Mouse (Mus musculus) embryo, embryonic 11.5 days (tissue): ENCODE data around the gene 9530068E07Rik.

Source experiments
- DNase-seq: peaks from one replicate; pipeline ENCODE4 v3.0.0-alpha.2; 2012; ENCODE audit warnings: low read depth, low spot score

Gene 9530068E07Rik

DNA sequence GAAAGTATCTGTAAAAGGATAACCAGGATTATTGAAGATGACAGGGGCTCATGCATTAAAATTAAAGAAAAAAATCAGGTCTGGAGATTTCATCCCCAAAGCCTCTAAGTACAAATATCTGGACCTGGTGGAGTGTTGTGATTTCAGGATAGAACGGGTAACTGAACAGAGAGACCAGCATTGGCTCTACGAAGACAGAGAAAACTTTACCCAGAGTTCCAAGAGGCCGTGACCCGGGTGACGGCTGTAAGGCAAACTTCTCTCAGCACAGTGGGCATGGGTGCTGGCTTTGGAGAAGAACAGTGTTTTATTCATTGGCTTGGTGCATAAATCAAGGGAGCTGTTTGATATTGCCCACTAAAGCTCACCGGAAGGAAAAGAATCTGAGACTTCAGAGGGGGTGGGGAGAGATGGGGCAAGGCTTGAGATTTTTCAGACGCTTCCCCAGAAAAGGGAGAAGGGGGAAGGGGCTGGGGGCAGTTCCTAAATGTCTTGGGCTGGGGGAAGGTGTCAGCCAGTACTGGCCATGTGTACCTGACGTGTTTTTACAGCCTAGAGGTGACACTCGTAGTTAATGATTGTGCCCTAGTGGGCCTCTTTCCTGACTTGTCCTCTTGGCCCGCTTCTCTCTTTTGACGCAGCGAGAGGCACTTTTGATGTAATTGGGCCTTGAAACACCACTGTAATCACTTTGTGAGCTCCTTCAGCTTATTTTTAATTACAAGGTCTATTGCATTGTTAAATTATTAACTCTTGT is 24.2 kb downstream of the 9530068E07Rik start:
- no peak for DNase-seq

DNA sequence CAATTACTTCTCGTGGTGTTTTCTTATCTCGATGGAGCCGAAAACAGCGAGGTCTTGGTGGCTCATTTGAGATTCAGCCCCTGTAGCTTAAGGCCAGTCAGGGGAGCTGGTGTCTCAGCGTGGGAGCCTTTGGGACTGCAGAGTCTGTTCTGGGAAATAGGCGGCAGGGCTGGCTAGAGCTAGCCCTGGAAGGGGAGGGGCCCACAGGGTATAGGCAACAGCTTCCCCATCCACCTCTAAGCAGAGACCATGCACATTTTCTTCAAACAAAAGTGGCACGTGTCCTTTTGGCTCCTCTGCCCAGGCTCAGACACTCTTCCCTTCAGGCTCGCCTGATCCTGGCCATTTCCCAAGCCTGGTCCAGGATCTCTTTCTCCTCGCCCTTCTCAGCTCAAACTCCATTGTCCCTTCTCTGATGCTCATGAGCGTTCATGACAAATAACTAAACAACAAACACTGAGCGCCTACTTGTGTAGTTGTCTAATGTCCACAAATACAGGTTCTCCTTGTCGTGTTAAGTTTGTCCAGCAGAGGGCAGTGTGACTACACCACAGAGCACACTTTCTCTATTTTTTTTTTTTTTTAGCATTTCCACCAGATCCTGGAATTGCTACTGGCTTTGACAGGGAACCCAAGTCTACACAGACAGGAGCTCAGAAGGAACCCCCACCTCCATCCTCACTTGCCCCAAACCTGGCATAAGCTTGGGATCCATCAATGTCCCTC is 25.0 kb downstream of the 9530068E07Rik start:
- DNase-seq, result peak; percentile 69

DNA sequence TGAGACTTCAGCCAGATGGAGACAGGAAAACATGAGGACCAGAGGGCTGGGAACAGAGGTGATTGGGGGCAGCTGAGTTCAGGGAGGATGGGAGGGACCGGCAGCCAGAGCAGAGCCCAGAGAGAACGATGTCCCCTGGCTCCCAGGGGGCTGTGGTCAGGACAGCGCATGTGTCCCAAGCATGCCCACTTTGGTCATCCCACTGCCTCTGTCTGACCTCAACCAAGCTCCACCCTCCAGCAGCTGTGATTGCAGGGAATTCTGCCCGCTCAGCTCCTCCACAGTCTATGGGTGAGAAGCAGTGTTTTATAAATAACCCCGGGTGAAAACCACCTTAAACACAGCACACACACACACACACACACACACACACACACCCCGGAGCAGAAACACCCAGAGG is 33.2 kb downstream of the 9530068E07Rik start:
- no peak for DNase-seq

DNA sequence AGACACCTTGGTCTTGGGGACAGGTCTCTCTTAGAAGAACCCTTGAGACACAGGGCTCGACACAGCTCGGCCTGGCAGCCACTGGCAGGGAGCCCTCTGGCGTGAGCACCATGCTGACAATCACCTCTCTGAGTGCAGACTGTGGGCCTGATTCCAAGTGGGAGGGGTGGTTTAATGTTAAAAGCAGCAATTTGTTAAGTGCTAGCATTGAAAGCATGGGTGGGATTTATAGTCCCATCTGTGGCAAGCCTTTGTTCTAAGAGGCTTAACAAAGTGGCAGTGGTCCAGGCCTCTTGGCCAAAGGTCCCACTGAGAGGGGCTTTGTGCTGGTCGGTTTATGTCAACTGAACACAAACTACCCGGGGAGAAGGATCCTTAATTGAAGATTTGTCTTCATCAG is 35.4 kb downstream of the 9530068E07Rik start:
- no peak for DNase-seq

DNA sequence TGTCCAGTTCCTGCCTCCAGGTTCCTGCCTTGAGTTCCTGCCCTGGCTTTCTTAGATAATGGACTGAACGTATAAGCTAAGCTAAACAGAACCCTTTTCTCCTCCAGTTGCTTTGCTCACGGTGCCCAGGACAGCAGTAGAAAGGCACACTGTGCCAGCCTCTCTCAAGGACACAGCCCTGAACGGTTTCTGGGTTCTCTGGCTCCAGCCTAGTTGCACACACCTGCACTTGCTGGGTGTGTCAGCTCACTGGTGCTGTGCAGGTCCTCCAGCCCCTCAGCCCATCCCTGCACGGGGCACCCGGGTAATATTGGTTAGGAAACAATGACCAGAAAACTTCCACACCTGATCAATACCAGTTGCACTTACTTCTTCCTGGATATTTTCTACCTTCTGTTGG is 35.9 kb downstream of the 9530068E07Rik start:
- DNase-seq, result no peak

DNA sequence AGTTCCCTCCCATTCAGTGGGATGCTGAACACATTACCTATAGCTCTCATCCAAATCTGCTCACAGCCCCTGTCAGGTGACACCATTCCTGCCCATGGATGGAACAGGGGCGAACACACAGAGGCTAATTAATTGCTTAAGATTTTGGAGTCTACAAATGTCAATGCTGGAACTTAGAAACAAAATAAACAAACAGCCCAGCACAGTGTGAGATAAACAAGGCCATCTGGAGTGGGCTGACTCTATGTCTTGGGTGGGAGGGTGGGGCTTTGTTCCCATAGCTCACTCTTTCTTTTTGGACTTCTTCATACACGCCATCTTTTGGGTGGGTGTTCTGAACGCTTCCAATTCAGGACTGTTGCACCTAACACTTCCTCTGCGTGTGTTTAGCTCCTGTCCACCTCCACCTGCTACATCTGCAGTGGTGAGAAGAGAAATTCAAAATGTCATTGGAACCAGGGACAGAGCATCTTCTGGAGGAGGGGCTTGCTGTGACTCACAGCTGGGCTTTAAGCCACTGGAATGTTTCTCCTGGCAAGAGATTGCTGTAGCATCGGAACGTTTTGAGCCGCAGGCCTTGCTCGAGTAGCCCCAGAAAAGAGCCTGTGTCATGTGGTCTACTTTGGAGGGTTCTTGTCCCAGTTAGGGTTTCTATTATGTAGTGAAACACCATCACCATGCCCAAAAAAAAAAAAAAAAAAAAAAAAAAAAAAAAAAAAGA is 37.0 kb downstream of the 9530068E07Rik start:
- no peak for DNase-seq

DNA sequence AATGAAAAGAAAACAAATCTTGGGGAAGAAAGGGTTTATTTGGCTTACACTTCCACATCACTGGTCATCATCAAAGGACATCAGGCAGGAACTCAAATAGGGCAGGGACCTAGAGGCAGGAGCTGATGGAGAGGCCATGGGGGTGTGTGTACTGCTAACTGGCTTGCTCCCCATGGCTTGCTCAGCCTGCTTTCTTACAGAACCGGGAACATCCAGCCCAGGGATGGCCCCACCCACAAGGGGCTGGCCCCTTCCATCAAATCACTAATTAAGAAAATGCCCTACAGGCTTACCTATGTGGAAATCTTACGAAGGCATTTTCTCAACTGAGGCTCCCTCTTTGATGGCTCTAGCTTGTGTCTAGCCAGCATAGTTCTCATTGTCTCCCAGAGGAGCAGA is 37.6 kb downstream of the 9530068E07Rik start:
- DNase-seq, result no peak

DNA sequence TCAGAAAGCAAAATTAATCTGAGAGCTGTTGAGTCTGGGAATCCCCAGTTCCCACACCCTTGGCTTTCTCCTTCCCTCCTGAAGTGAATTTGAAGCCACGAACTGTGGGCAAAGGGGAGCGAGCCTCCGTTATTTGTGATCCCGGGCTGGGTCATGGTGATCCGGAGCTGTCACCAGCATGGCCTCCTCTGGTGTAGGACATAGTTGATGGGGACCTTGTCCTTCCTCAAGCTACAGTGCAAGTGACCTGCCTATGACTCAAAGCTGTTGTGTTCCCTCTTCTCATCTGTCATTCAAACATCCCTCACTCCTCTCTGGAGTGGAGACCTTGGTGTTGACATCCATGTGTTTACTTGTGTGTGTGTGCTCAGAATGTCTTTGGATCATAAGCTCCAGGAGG is 39.2 kb downstream of the 9530068E07Rik start:
- no peak for DNase-seq

DNA sequence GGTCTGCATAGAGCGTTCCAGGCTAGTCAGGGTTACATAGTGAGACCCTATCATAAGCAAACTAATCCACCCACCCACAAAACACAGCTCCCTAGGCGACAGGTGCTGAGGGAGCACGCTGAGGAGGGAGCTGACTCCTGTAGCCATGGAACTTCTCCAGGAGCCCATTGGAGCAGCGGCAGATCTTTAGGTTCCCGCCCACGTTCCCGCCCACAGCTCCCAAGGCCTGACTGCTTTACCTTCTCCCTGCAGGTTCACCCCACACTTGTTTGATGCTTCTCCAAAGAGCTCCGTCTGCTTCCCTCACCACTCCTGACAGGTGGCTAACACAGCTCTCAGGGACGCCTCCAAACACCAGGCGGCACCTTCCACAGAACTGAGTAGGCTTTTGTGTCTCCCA is 40.9 kb downstream of the 9530068E07Rik start:
- DNase-seq, result no peak

DNA sequence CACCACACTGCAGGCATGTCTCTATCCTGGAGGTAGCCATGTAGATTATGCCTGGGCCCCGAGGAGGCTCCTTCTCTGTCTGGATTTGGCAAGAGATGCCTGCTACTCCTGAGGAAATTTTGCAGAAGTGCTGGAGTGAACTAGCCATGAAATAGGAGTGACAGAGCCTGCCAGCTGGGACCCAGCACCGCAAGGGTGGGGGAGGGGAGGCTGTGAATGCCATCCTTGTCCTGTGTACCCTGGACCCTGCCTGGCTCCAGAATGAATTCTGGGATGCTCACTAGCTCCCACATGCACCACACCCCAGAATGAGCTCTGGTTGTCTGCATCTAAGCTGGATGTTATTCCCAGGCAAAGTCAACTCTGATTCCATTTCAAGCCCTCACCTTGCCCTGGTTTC is 44.9 kb downstream of the 9530068E07Rik start:
- no peak for DNase-seq

DNA sequence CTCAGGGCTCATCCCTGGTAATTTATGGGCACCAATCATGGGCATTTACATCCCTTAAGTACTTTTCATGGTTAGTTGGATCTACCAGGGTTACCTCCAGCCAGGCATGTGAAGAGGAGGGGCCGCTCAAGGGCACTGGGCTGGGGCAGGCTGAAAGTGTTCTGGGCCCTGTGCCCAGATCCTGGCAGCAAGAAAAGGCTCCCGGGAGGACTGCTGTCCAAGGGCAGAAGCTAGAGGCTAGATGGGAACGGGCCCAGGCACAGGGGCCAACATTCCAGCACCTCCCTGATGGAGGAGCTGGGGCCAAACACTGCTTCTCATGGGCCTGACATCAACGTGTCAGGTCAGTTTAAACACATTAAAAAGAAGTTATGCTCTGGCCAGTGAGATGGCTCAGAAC is 51.0 kb downstream of the 9530068E07Rik start:
- no peak for DNase-seq

DNA sequence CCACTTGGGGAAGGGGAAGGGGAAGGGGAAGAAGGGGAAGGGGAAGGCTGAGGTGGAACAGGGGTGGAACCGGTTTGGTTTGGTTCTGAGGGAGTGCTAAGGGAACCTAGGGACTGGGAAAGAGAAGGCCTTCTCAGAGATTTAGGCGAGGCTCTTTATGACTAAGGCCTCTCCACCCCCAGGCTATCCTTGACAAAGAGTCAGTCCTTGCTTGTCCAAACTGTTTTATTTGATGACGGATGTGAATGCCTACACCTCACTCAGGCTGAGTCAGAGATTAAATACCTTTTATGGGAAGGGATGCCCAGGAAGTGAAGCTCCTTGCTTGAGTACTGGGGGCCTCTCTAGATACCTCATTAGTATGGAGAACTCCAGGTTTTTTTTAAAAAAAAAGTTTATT is 52.8 kb downstream of the 9530068E07Rik start:
- DNase-seq, result no peak

DNA sequence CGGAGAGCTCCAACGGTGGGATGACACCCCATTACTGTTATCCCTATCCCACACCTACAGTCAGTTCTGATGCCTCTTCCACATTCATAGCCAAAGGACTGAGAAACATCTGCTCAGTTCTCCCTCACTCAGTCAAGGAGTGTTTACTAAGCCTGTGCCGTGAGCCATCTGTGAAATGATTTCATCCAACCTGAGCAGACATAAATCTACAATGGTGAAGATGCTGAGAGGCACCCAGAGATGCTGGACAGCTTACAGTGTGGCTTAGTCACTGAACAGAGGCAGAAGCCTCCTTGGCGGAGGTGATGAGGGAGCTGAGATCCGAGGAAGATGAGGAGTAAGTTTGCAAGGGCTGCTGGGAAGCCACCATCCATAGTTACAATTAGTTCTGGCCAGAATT is 62.1 kb downstream of the 9530068E07Rik start:
- no peak for DNase-seq
